Mouse (Mus musculus) c-Kit-positive CD71-positive TER-119-negative erythroid progenitor cells, embryonic 14.5 days (primary cell): ENCODE data around the gene Eef1akmt1.

Experiments
- DNase-seq: peaks from one replicate; pipeline ENCODE4 v3.0.0-alpha.2; 2013; ENCODE audit warnings: low read depth

Gene Eef1akmt1

DNA sequence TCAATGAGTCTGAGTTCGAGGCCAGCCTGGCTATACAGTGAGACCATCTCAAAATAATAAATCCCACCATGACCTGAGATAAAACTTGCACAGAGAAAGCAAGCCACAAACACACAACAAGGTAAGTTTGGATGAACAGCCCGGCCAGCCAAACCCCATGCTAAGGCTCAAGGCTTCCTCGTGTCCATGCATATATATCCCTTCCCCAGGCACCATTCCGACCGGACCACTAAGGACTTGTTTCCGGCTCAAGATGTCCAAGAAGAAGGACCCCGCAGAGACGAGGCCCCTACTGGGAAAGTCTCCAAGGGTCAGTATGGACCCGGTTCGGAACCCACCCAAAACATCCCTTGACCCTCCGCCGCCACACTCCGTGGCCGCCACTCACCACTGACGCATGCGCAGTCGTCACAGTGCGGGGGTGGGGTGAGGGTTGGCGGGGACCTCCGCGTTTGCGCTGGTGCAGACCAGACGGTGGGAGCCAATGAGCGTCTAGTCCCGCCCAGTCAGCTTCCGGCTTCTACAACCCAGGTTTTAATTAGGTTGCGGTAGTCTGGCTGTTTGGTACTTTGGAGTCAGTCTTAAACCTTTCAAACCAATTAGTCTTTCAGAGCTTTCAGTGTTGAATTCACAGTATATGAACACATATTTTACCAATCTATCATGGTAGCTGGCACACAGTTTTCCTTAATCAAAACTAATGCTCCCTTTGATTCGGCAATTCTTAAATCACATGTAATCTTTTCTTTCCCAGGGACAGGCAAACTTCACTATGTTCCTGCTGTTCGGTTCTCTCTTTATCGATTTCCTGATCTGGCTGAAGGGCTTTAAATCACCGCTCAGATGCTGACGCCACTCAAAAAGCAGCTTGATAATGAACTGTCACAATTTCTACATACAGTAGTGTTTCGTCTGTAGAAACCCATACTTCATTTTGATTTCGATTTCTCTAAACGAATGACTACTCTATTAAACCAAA, at the start of gene Eef1akmt1:
Eef1akmt1 (minus strand) TSS at position 458 of the 979 bp plus-strand sequence.
- DNase-seq: peak; percentile 93

DNA sequence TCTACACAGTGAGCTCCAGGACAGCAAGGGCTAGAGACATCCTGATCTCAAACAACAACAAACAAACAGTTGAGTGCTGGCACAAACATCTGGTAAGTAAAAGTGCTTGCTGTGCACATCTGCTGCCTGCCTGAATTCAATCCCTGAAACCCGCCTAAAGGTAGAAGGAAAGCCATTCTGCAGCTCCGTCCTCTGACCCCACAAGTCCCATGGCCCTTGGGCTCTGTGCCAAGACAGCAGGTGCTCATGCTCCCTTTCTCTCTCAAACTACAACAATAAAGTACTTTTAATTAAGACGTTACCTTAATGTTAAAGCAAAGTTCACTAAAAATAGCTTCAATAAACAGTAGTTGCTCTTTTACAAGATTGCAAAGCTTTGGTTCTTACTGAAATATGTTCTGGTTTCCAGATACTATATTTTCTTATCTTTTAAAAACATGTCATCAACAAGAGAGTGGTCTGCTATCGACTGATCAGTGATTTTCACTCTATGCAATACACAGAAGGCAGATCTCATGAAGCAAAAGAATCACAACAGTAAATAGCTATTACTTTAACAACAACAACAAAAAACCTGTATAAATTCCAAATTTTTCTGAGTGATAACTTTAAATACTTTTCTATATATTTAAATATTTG, 49.3 kb upstream of the Eef1akmt1 start:
- no peak for DNase-seq

DNA sequence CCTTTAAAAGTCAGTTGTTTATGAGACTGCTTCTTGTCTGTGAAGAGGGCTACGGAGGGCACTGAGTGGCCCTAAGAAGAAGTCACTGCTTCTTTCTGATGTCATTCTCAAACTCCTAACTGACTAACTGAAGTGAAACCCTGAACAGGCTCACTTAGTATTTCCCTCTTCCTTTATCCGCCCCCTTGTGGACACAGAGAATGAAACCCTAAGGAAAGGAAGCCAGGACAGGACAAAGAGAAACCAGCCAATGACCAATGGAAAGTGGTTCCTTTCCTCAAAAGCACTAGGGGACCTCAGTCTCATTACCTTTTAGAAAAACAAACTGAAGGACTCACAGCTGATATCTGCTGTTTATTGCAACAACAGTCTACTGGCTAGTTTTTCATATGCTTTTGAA, 48.1 kb upstream of the Eef1akmt1 start:
- DNase-seq: peak; percentile 36

DNA sequence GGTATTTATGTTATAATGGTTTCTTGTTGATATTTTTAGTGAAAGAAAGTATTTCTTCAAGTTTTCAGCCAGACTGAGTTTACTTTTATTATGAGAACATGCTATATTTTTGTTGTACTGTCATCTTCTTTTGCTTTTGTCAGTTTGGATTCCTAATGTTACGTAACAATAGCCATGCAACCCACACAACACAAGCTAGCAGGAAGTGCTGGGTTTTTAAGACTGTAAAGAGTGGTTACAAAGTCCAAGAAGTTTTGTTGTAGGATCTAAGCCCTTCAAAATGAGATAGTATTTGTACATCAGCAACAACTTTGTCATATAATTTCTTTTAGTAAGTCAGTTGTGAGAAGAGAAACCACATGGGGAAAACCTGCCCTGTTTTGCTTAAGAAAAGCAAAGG, 46.3 kb upstream of the Eef1akmt1 start:
- DNase-seq: no peak

DNA sequence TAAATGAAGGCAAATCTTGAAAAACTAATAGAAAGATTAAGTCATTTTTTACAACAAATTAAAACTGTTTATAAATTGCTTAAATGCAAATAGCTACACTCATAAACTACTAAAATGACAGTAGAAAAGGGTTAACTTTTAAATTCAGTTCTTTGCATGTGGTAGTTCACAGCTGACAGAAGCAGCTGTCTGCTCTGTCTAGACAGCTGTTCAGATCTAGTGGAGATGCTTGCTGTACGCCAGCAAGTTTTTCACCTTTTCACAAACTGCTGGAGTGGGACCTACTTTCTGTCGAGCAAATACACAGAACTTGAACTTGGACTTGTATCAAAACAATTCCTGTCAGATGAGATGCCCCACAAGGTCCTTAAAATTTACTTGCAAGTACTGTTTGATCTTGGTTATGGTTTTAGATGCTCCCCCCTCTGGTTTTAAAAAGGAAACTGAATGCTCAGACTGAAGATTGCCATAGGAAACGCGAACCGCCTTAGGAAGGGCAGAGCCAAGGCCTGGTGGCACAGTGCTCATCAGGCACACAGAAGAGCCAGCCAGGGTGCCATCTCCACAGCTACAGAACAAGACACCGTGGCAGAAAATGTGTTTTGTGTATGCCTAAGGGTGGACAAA, 45.0 kb upstream of the Eef1akmt1 start:
- no peak for DNase-seq

DNA sequence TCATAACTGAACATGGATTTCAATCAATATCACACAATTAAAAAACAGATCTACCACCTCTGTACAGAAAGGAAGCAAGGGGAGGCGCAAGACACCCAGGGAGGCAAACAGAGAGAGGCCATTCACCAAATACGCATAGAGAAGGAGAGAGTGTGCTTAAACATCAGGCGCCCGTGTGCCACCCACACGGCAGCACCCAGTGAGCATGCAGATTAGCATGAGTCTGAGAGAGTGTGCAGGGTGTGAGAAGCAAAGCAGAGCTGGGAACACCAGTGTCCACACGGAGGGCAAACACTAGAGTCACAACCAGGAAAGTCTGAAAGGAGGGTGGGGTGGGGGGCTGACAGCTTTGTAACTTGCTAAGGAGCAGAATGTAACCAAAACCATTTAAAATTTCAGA, 44.4 kb upstream of the Eef1akmt1 start:
- no peak for DNase-seq

DNA sequence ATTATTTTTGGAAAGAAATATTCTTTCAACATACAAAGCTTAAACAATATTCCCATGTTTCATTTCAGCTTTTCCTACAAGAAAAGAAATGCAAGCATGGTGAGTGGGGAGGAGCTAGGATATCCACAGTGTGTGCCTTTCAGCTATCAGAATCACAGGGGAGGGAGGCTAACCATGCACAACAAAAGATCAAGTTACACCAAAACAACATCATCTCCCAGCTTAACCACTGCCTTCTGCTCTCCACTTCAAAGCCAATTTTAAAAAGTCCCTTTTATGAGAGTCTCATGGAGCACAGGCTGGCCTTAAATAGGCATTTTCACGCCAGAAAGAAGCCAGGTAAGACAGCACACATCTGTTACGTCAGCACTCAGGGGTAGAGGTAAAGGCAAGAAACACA, 39.6 kb upstream of the Eef1akmt1 start:
- DNase-seq: no peak

DNA sequence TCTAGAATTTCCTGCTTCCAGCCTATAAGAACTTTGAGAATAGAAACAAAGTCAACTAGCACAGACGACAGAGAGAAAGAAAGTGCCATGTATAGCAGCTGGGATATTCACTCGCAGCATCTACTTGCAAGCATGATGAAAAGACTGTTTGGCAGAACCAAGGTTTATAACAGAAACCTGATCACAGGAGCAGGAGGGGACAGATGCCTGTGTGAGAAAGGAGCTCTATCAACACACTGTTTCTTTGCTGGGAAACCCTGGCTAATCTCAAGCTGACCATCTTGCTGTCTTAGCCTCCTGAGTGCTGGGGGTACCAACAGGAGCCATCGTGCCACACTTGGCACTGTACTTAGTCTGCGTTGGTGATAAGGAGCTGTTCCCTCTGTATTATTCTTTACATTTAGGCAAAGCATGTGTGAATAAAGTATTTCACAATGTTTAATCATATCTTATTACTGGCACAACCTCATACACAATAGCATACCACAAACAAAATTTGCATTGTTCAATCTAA, 38.5 kb upstream of the Eef1akmt1 start:
- DNase-seq: no peak

DNA sequence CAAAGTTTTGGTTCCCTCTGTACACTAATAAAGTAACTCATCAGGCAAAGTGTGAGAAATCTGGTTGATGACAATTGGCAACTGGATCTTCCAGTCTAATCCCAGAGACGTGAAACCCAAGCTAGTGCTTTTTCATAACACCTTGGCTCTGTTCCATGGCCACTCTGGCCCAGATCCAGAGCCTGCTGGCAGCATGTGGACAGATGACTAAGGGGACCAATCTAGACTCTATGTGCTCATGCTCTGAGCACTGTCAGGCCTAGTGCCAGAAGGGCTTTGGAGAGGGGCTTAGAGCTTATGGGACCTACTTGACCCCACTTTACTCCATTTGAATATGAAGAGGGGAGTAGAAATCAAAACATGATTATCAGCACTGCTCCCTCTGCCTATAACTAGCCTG, 36.1 kb upstream of the Eef1akmt1 start:
- no peak for DNase-seq

DNA sequence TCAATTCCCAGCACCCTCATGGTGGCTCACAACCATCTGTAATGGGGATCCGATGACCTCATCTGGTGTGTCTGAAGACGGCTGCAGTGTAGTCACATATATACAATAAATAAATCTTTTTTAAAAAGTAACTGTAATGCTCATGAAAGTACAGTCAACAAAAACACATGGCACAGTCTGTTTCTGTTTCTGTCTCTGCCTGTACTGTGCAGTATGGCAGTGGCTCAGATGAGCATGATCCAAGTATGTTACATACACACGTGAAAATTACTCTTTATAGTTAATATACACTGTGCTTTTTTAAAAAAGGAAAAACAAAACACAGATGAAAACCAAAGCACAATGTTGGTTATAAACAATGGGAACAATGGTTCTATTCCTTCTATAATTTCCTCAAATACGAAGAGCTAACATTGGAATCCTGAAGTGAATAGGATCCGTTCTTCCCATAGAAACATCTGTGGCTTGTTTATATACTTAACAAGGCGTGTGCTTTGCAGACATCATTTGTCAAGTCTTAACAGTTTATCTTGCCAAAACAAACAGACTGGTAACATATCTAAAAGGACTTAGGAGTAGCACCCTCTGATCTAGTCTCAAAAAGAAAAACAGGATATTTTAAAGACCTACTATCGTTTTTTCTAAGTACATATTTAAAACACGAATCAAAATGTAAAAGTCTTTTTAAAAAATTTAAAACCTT, 35.4 kb upstream of the Eef1akmt1 start:
- DNase-seq: no peak

DNA sequence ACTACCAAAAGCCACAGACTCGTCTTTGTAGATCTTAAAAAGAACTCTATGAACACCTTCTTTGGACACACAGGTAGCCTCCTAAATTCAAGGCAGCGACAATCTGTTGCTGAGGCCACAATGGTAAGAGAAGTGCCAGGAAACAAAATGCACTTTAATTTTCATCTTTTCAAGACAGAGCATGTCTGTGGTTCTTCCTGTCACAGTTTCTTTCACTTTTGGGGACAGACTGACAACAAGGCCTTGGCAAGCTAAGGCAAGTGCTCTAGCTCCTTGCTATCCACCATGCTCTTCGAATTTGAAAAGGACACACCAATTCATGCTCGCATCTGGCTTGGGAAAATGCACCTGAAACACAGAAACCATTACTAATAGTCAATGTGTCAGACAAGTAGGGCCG, 21.9 kb upstream of the Eef1akmt1 start:
- DNase-seq: no peak

DNA sequence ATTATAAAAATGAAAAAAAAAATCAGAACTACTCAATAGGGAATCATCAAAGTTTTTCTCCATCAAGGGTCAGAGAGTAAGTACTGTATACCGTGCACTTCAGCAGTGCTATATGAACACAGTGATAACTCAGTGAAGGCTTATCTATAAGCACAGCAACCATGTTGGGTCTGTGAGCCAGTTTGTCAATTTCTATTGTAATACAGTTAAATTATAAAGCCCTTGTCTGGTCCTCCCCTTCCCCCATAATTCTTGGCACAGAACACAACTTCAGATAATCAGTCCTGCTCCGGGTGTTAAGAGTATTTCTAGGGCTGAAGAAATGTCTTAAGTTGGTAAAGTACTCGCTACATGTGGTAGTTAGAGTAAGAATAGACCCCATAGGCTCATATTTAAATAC, 20.4 kb upstream of the Eef1akmt1 start:
- DNase-seq: no peak

DNA sequence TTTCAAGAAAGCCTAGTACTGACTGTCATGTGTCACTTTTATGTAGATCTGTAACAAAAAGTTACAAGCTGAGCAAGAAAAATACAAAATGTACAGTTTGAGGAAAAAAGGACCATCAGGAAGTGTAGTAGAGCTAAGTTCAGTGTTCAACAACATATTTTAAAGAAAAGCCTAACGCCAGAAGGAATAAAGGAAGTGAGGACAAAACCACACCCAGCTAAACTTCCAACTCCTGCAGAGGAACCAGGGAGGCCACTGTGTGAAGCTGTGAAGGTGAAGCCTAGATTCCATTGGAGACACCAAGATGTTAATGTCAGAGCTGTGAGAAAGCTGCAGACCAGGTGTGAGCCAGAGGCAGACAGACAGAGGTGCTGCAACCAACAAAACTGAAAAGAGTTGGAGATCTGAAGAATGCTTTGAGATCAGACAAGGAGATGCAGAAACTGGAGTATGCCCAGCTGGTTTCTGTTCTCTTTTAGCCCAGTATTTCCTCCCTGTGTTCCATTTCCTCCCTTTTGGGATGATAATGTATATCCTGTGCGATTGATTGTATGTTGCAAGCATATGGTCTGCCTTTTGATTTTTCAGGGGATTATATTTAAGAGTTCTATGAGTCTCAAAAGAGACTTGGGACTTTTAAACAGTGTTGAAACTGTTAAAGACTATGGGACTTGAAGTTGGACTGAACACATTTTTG, 5.1 kb upstream of the Eef1akmt1 start:
- no peak for DNase-seq

DNA sequence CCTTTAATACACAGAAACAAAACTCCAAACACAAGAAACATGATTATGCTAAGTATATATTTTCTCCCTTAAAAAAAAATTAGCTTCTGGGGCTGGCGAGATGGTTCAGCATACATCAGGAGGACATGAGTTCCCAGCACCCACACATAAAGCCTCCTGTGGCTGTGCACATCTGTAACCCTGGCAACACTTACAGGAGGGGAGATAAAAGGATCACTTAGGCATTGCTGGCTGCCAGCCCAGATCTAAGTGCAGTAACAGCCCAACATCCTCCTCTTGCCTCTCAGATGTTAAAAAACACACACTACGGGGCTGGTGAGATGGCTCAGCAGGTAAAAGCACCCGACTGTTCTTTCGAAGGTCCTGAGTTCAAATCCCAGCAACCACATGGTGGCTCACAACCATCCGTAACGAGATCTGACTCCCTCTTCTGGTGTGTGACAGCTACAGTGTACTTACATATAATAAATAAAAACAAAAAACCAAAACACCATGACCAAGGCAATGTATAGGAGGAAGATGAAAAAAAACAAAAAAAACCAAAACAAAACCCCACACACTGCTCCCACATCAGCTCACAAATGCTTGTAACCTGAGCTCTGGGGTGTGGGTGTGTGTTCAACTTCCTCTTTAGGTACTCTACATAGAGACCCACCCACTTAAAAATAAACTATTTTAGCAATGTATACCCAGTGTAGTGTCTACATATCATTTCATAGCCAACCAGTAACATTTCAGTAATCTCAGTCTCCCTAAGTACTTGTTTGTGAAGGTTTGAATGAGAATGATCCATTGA, 3.6 kb upstream of the Eef1akmt1 start:
- no peak for DNase-seq

DNA sequence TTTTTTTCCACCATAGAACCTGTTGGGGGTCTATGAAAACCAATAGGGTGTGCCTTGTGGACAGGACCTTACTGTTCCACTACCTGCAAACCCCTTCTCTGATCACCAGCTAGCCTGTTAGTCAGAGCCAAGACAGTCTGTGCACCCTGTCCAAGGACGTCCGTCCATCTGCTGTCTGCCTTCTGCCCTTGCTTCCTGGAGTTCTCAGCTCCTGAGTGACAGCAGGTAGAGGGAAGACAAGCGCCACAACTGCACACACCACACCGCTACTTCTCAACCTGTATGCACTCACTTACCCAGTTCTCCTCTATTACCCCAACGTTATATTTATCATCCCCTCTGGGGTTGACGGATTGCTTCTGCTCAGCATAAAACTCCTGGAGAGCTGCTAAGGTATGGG, 5.8 kb downstream of the Eef1akmt1 start:
- no peak for DNase-seq

DNA sequence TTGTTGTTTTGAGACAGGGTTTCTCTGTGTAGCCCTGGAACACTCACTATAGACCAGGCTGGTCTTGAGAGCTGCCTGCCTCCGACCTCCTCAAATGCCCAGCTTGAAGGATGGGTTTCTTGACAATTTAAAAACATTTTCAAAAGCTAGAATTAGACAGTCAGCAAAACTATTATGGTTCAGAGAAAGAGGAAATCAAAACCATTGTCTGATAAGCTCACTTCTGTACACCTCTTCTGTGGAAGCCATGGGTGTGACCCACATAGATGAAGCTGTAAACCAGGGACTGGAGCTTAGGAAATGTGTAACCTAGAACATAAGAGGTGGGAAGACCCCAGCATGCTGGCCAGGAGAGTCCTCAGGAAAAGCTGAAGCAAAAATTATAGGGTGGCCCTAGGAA, 14.5 kb downstream of the Eef1akmt1 start:
- no peak for DNase-seq

DNA sequence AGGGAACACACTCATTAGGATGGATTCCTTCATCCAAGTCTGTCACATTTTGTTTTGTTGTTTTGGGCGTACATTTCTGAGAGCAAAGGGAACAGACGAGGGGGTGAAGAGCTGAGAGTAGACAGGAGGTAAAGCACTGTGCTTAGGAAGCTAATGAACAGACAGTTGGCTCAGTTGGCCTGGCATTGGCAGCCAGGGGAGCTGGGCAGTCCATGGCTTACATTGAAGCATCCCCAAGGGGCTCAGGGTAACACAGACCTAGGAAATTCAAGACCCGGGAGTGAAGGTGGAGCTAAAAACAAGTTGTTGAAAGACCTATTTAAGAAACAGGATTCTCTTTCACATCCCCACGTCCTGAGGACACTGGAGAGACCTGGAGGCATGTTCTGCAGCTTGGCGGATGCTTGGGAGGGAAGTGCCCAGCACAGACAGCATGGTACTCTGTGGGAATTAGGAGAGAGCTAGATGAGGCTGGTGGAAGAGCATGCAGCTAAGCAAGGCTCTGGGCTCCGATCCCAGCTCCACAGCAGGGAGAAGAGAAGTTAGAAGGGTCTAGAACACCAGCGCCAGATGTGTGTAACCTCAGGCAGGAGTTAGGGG, 15.8 kb downstream of the Eef1akmt1 start:
- no peak for DNase-seq

DNA sequence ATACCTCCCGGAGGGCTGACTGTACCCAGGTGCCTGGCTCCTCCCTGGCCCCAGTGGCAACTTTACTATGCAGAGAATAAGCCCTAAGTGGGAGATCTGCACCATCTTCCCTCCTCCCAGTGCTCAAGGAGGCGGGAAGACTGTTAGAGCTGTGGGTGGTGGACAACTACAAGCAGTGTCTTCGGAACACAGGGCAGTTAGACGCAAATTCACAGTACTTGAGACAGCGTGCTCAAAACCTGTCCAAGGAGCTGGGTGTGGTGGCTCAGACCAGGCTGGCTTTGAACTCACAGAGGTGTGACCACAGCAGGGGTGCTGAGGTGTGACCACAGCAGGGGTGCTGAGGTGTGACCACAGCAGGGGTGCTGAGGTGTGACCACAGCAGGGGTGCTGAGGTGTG, 17.0 kb downstream of the Eef1akmt1 start:
- DNase-seq: no peak

DNA sequence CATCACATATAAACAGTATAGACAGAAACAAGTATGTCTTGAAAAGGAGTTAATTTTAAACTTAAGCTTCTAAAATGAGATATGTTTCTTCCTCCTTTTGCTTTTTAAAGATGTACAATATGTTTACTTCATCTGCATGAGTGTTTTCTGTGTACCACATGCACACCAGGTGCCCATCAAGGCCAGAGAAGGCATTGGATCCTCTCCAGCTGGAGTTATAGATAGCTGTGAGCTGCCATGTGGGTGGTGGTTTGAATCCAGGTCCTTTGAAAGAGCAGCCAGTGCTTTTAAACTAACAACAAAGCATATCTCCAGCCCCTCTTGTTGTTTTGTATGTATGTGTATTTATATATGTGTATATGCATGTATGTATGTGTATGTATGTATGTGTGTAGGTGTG, 18.5 kb downstream of the Eef1akmt1 start:
- no peak for DNase-seq

DNA sequence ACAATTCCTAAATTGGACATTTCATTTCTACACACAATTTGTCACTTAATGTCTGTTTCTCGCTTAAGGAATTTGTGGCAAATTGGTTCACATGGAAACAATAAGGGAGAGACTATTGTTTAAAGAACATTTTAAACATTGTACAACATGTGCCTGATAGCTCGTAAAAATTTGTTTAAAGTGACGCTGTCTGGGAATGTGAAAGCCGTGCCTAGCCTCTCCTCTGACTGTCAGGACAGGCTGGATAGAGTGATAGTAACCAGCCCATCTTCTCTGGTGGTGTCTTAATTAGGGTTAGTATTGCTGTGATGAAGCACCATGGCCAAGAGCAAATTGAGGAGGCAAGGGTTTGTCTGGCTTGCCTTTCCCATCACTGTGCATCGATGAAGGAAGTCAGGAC, 24.4 kb downstream of the Eef1akmt1 start:
- DNase-seq: no peak
